Mouse (Mus musculus): ENCODE measurements around the gene Tfap2d.
A peak's percentile ranks its signal among the peaks of the same experiment; 100 is the strongest.

Tfap2d gene

GRCm38 (mm10) chr1:19102631-19103030 is at the start of gene Tfap2d:
TSS of gene Tfap2d (plus strand) at chr1:19103022.
- no peak for DNase-seq (ENCODE audit: low read depth, low spot score)

- DNase-seq (ENCODE audit: low read depth, low spot score), result no peak
Observed at GRCm38 (mm10) chr1:19056300-19056699, 46.5 kb upstream of the Tfap2d start.

- no peak for DNase-seq (ENCODE audit: low read depth, low spot score)
Observed at GRCm38 (mm10) chr1:19056861-19057260, 46.0 kb upstream of the Tfap2d start.

- DNase-seq (ENCODE audit: low read depth, low spot score), result no peak
Observed at GRCm38 (mm10) chr1:19088078-19088477, 14.7 kb upstream of the Tfap2d start.

- DNase-seq (ENCODE audit: low read depth, low spot score), result no peak
Observed at GRCm38 (mm10) chr1:19096921-19097320, 5.9 kb upstream of the Tfap2d start.

GRCm38 (mm10) chr1:19103316-19103715 is 494 bp downstream of the Tfap2d start:
- DNase-seq (ENCODE audit: low read depth, low spot score), result no peak

- no peak for DNase-seq (ENCODE audit: low read depth, low spot score)
Observed at GRCm38 (mm10) chr1:19103776-19104142, 937 bp downstream of the Tfap2d start.

GRCm38 (mm10) chr1:19104143-19104857 is 1.5 kb downstream of the Tfap2d start:
- DNase-seq (ENCODE audit: low read depth, low spot score), result no peak

- DNase-seq (ENCODE audit: low read depth, low spot score), result no peak
Observed at GRCm38 (mm10) chr1:19106401-19106800, 3.6 kb downstream of the Tfap2d start.

GRCm38 (mm10) chr1:19106841-19107800 is 4.3 kb downstream of the Tfap2d start:
- no peak for DNase-seq (ENCODE audit: low read depth, low spot score)

- no peak for DNase-seq (ENCODE audit: low read depth, low spot score)
Observed at GRCm38 (mm10) chr1:19107801-19108200, 5.0 kb downstream of the Tfap2d start.

GRCm38 (mm10) chr1:19109711-19110110 is 6.9 kb downstream of the Tfap2d start:
- no peak for DNase-seq (ENCODE audit: low read depth, low spot score)

GRCm38 (mm10) chr1:19110211-19110610 is 7.4 kb downstream of the Tfap2d start:
- no peak for DNase-seq (ENCODE audit: low read depth, low spot score)

- no peak for DNase-seq (ENCODE audit: low read depth, low spot score)
Observed at GRCm38 (mm10) chr1:19111020-19111419, 8.2 kb downstream of the Tfap2d start.

GRCm38 (mm10) chr1:19178742-19179397 is 76.0 kb downstream of the Tfap2d start:
- DNase-seq (ENCODE audit: low read depth, low spot score), result peak; percentile 1

- DNase-seq (ENCODE audit: low read depth, low spot score), result no peak
Observed at GRCm38 (mm10) chr1:19205649-19206048, 102.8 kb downstream of the Tfap2d start.

- DNase-seq (ENCODE audit: low read depth, low spot score), result no peak
Observed at GRCm38 (mm10) chr1:19206194-19206593, 103.4 kb downstream of the Tfap2d start.

- no peak for DNase-seq (ENCODE audit: low read depth, low spot score)
Observed at GRCm38 (mm10) chr1:19207611-19208010, 104.8 kb downstream of the Tfap2d start.

GRCm38 (mm10) chr1:19208641-19209358 is 106.0 kb downstream of the Tfap2d start, which contains the start of gene Tfap2b:
TSS of gene Tfap2b (plus strand) at chr1:19208914.
- DNase-seq (ENCODE audit: low read depth, low spot score), result no peak

- DNase-seq (ENCODE audit: low read depth, low spot score), result no peak
Observed at GRCm38 (mm10) chr1:19209359-19209745, 106.5 kb downstream of the Tfap2d start.

- no peak for DNase-seq (ENCODE audit: low read depth, low spot score)
Observed at GRCm38 (mm10) chr1:19209776-19210175, 107.0 kb downstream of the Tfap2d start.
